Mouse (Mus musculus): ENCODE data around the gene Cenpo. TPM values are rescaled to one million over a fixed set of nuclear protein-coding genes. Genes with fewer than 3 reads are reported as not detected.

Cenpo gene
- polyA plus RNA-seq, 1 experiment from 2014 or later: 7.3 TPM

DNA sequence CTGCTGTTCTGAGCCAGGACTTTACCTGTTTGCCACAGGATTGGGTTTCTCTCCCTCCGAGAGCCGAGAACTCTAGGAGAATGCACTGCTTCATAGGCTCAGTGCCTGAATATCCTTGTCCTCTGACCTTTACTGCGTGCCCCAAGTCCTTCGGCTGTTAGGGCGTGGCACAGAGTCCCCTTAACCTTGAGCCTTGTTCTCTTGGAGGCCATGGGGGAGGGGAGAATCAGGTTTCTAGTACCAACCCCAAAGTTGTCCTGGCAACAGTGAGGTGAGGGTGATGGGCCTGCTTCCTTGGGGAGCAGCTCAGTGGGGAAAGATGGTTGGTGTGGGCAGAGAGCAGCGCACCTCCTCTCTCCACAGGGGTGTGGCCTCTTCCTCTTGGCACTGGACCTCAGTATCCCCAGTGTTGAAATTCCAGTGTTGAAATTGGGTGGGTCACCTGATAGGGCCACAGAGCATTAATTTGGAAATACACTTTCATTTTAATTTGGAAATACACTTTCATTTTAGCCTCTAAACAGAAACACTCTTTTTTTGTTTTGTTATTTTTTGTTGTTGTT, 54.3 kb downstream of the Cenpo start:
- H3K4me1 ChIP-seq (ENCODE audit: control insufficient read depth in 2 of 2, insufficient read depth in 2 of 2, low read length in 2 of 2): no peaks in the 10 kb centered on the region
- H3K27me3 ChIP-seq (ENCODE audit: control insufficient read depth, insufficient read depth, low read length): no peaks in the 10 kb centered on the region
- H3K9ac ChIP-seq (ENCODE audit: low read length): no peak overlapping the region
- H3K9me3 ChIP-seq (ENCODE audit: control insufficient read depth, low read length): no peaks in the 10 kb centered on the region
- H3K27ac ChIP-seq (replicated peaks in 1 of 2; ENCODE audit: control insufficient read depth in 1 of 2, insufficient read depth in 1 of 2, low read depth in 2 of 2, low read length in 2 of 2): no peak overlapping the region
- WGBS: 75% methylated on average over 6 of the region's 6 CpGs
- H3K4me2 ChIP-seq (ENCODE audit: low read length): no peak overlapping the region
- H3K36me3 ChIP-seq (ENCODE audit: control insufficient read depth, insufficient read depth, low read length): no peaks in the 10 kb centered on the region
- ATAC-seq (ENCODE audit: insufficient number of reproducible peaks, insufficient read depth, low FRiP score, low read depth): no peak
- no peak overlapping the region for H3K4me3 ChIP-seq (ENCODE audit: control insufficient read depth in 1 of 2, insufficient read depth in 1 of 2, low read depth in 1 of 2, low read length in 2 of 2)

DNA sequence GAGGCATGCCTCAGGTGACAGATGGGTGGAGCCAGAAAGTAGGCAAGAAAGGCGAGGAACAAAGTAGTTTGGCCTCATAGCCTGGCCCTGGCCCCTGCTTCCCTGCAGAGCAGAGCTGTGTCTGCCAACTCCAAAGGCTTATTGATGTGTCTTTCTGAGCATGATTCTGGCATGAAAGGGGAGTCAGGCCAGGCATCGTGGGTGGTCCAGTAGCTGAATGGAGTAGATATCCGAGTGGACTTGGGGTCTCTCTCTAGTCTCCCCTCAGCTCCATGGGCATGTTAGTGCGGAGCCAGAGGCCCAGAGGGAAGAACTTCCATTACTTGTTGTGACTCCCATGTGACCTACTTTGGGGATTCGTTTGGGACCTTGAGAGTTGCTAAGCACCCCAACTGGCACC, 55.3 kb downstream of the Cenpo start:
- H3K36me3 ChIP-seq (ENCODE audit: control insufficient read depth, insufficient read depth, low read length): no peaks in the 10 kb centered on the region
- WGBS: 65% methylated on average over 5 of the region's 5 CpGs
- no peak for ATAC-seq (ENCODE audit: insufficient number of reproducible peaks, insufficient read depth, low FRiP score, low read depth)
- H3K27ac ChIP-seq (replicated peaks in 1 of 2; ENCODE audit: control insufficient read depth in 1 of 2, insufficient read depth in 1 of 2, low read depth in 2 of 2, low read length in 2 of 2): no peak overlapping the region
- no peaks in the 10 kb centered on the region for H3K4me1 ChIP-seq (ENCODE audit: control insufficient read depth in 2 of 2, insufficient read depth in 2 of 2, low read length in 2 of 2)
- H3K9ac ChIP-seq (ENCODE audit: low read length): no peak overlapping the region
- H3K4me2 ChIP-seq (ENCODE audit: low read length): no peak overlapping the region
- H3K4me3 ChIP-seq (ENCODE audit: control insufficient read depth in 1 of 2, insufficient read depth in 1 of 2, low read depth in 1 of 2, low read length in 2 of 2): no peak overlapping the region
- H3K27me3 ChIP-seq (ENCODE audit: control insufficient read depth, insufficient read depth, low read length): no peaks in the 10 kb centered on the region
- H3K9me3 ChIP-seq (ENCODE audit: control insufficient read depth, low read length): no peaks in the 10 kb centered on the region

GRCm38 (mm10) chr12:4173108-4173790, 60.8 kb downstream of the Cenpo start:
- H3K4me3 ChIP-seq (ENCODE audit: control insufficient read depth in 1 of 2, insufficient read depth in 1 of 2, low read depth in 1 of 2, low read length in 2 of 2): no peak overlapping the region
- 85% methylated on average over 15 of the region's 15 CpGs for WGBS
- no peaks in the 10 kb centered on the region for H3K36me3 ChIP-seq (ENCODE audit: control insufficient read depth, insufficient read depth, low read length)
- H3K9ac ChIP-seq (ENCODE audit: low read length): no peak overlapping the region
- no peak overlapping the region for H3K4me2 ChIP-seq (ENCODE audit: low read length)
- no peaks in the 10 kb centered on the region for H3K27me3 ChIP-seq (ENCODE audit: control insufficient read depth, insufficient read depth, low read length)
- no peak for ATAC-seq (ENCODE audit: insufficient number of reproducible peaks, insufficient read depth, low FRiP score, low read depth)
- no peaks in the 10 kb centered on the region for H3K4me1 ChIP-seq (ENCODE audit: control insufficient read depth in 2 of 2, insufficient read depth in 2 of 2, low read length in 2 of 2)
- H3K27ac ChIP-seq (replicated peaks in 1 of 2; ENCODE audit: control insufficient read depth in 1 of 2, insufficient read depth in 1 of 2, low read depth in 2 of 2, low read length in 2 of 2): no peak overlapping the region
- H3K9me3 ChIP-seq (ENCODE audit: control insufficient read depth, low read length): no peaks in the 10 kb centered on the region

GRCm38 (mm10) chr12:4169622-4170021, 64.5 kb downstream of the Cenpo start:
- WGBS: 88% methylated on average over 5 of the region's 5 CpGs
- H3K9ac ChIP-seq (ENCODE audit: low read length): no peak overlapping the region
- H3K4me3 ChIP-seq (ENCODE audit: control insufficient read depth in 1 of 2, insufficient read depth in 1 of 2, low read depth in 1 of 2, low read length in 2 of 2): no peak overlapping the region
- H3K27me3 ChIP-seq (ENCODE audit: control insufficient read depth, insufficient read depth, low read length): no peaks in the 10 kb centered on the region
- no peak for ATAC-seq (ENCODE audit: insufficient number of reproducible peaks, insufficient read depth, low FRiP score, low read depth)
- H3K4me1 ChIP-seq (ENCODE audit: control insufficient read depth in 2 of 2, insufficient read depth in 2 of 2, low read length in 2 of 2): no peaks in the 10 kb centered on the region
- H3K4me2 ChIP-seq (ENCODE audit: low read length): no peak overlapping the region
- no peaks in the 10 kb centered on the region for H3K9me3 ChIP-seq (ENCODE audit: control insufficient read depth, low read length)
- H3K36me3 ChIP-seq (ENCODE audit: control insufficient read depth, insufficient read depth, low read length): no peaks in the 10 kb centered on the region
- no peak overlapping the region for H3K27ac ChIP-seq (replicated peaks in 1 of 2; ENCODE audit: control insufficient read depth in 1 of 2, insufficient read depth in 1 of 2, low read depth in 2 of 2, low read length in 2 of 2)

- Histone ChIP-seq H3K36me3 (ENCODE audit: control insufficient read depth, insufficient read depth, low read length) (no peaks in the 10 kb centered on the region), H3K9me3 (ENCODE audit: control insufficient read depth, low read length) (no peaks in the 10 kb centered on the region), H3K9ac (ENCODE audit: low read length) (no peak overlapping the region), H3K27ac (replicated peaks in 1 of 2; ENCODE audit: control insufficient read depth in 1 of 2, insufficient read depth in 1 of 2, low read depth in 2 of 2, low read length in 2 of 2) (no peak overlapping the region), H3K27me3 (ENCODE audit: control insufficient read depth, insufficient read depth, low read length) (no peaks in the 10 kb centered on the region), H3K4me2 (ENCODE audit: low read length) (no peak overlapping the region), H3K4me1 (ENCODE audit: control insufficient read depth in 2 of 2, insufficient read depth in 2 of 2, low read length in 2 of 2) (no peaks in the 10 kb centered on the region), H3K4me3 (ENCODE audit: control insufficient read depth in 1 of 2, insufficient read depth in 1 of 2, low read depth in 1 of 2, low read length in 2 of 2) (no peak overlapping the region)
- WGBS: 96% methylated on average over 1 of the region's 1 CpGs
- ATAC-seq (ENCODE audit: insufficient number of reproducible peaks, insufficient read depth, low FRiP score, low read depth): no peak
Measured at GRCm38 (mm10) chr12:4169058-4169457, 65.0 kb downstream of the Cenpo start.

GRCm38 (mm10) chr12:4166970-4167369, 67.1 kb downstream of the Cenpo start:
- no peak for ATAC-seq (ENCODE audit: insufficient number of reproducible peaks, insufficient read depth, low FRiP score, low read depth)

DNA sequence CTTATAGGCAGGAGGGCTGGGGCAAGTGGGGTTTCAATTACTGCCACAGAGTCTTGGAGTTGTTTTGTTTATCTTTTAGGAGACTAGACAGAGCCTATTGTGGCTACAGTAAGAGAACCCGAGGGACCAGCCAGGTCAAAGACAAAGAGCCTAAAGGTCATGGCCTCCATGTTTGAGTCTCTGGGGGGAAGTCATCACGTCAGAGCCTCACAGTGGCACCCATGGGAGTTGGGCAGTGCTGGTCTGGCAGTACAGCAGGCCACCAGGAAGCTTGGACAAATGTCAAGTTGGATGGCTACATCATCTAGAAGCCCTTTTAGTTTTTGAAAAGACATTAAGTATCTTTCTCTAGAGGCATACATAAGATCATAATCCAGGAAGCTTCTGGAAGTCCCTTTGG, 71.2 kb downstream of the Cenpo start:
- WGBS: 53% methylated on average over 2 of the region's 2 CpGs
- no peak overlapping the region for H3K4me3 ChIP-seq (ENCODE audit: control insufficient read depth in 1 of 2, insufficient read depth in 1 of 2, low read depth in 1 of 2, low read length in 2 of 2)
- H3K9me3 ChIP-seq (ENCODE audit: control insufficient read depth, low read length): no peaks in the 10 kb centered on the region
- no peak overlapping the region for H3K4me2 ChIP-seq (ENCODE audit: low read length)
- H3K4me1 ChIP-seq (ENCODE audit: control insufficient read depth in 2 of 2, insufficient read depth in 2 of 2, low read length in 2 of 2): peaks cover 0 to 2% of the 10 kb centered on the region in 2 experiments; a peak in 1 of 4 replicates
- no peaks in the 10 kb centered on the region for H3K36me3 ChIP-seq (ENCODE audit: control insufficient read depth, insufficient read depth, low read length)
- H3K9ac ChIP-seq (ENCODE audit: low read length): no peak overlapping the region
- no peak overlapping the region for H3K27ac ChIP-seq (replicated peaks in 1 of 2; ENCODE audit: control insufficient read depth in 1 of 2, insufficient read depth in 1 of 2, low read depth in 2 of 2, low read length in 2 of 2)
- ATAC-seq (ENCODE audit: insufficient number of reproducible peaks, insufficient read depth, low FRiP score, low read depth): no peak
- H3K27me3 ChIP-seq (ENCODE audit: control insufficient read depth, insufficient read depth, low read length): no peaks in the 10 kb centered on the region

More at GRCm38 (mm10) chr12:4166970-4167369, 67.1 kb downstream of the Cenpo start:
- Histone ChIP-seq H3K36me3 (ENCODE audit: control insufficient read depth, insufficient read depth, low read length) (no peaks in the 10 kb centered on the region), H3K27ac (replicated peaks in 1 of 2; ENCODE audit: control insufficient read depth in 1 of 2, insufficient read depth in 1 of 2, low read depth in 2 of 2, low read length in 2 of 2) (no peak overlapping the region), H3K4me3 (ENCODE audit: control insufficient read depth in 1 of 2, insufficient read depth in 1 of 2, low read depth in 1 of 2, low read length in 2 of 2) (no peak overlapping the region), H3K9me3 (ENCODE audit: control insufficient read depth, low read length) (no peaks in the 10 kb centered on the region), H3K27me3 (ENCODE audit: control insufficient read depth, insufficient read depth, low read length) (no peaks in the 10 kb centered on the region), H3K4me2 (ENCODE audit: low read length) (no peak overlapping the region), H3K4me1 (ENCODE audit: control insufficient read depth in 2 of 2, insufficient read depth in 2 of 2, low read length in 2 of 2) (no peaks in the 10 kb centered on the region), H3K9ac (ENCODE audit: low read length) (no peak overlapping the region)
- 74% methylated on average over 3 of the region's 3 CpGs for WGBS

DNA sequence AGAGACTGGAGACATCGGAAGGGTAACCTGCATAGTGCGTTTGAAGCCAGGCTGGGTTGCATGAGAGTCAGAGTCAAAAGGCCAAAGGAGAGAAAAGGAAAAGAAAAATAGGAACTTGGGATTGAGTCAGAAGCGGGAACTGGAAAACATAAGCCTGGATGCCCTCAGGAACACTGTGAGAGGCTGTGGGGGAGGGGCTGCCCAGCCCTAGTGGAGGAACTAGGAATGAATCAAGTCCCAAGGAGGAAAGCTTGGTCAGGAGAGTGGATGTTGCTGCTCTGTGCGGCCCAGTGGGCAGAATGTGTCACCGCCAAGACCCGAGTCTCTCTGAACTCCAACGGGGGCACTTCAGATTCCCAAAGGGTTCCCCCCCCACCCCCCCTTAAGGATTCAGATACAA, 73.8 kb downstream of the Cenpo start:
- Histone ChIP-seq H3K4me1 (ENCODE audit: control insufficient read depth in 2 of 2, insufficient read depth in 2 of 2, low read length in 2 of 2) (peaks cover 3 to 9% of the 10 kb centered on the region in 2 experiments), H3K27ac (replicated peaks in 1 of 2; ENCODE audit: control insufficient read depth in 1 of 2, insufficient read depth in 1 of 2, low read depth in 2 of 2, low read length in 2 of 2) (no peak overlapping the region), H3K36me3 (ENCODE audit: control insufficient read depth, insufficient read depth, low read length) (no peaks in the 10 kb centered on the region), H3K9ac (ENCODE audit: low read length) (no peak overlapping the region), H3K27me3 (ENCODE audit: control insufficient read depth, insufficient read depth, low read length) (no peaks in the 10 kb centered on the region), H3K4me3 (ENCODE audit: control insufficient read depth in 1 of 2, insufficient read depth in 1 of 2, low read depth in 1 of 2, low read length in 2 of 2) (no peak overlapping the region), H3K9me3 (ENCODE audit: control insufficient read depth, low read length) (no peaks in the 10 kb centered on the region), H3K4me2 (ENCODE audit: low read length) (no peak overlapping the region)
- no peak for ATAC-seq (ENCODE audit: insufficient number of reproducible peaks, insufficient read depth, low FRiP score, low read depth)
- WGBS: 57% methylated on average over 7 of the region's 7 CpGs

Data from heart, embryonic 14.5 days (tissue).